Mouse (Mus musculus): ENCODE results near the gene Wfdc17.

DNA sequence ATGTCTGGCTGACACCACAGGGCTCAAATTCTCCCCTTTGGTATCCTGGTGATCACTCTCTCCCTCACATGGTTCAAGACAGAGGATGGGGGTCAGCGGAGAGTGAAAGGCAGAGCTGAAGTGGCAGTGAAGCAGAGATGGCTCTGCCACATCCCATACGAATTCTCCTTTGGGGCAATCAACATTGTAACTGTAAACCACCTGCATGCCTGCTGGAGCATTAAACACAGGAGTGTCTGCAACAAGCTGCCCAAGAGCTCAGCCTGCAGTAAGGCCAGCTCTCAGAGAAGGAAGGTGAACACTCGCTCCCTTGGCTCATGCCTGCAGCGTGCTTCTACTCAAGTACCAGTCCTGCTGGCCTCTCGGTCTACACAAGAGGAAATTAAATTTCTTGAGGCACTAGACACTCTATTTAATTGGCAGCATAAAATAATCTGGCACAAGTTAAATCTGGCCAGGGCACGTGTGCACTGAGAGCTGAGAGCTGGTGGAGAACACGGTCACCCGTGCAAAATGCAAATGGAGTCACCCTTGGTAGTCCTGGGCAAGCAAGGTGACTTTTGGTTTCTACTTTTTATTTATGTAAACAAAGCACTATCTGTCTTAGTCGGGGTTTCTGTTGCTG lies 39.1 kb downstream of the Wfdc17 start:
- no peak for TF ChIP-seq CTCF (IDR thresholded peaks at IDR 0.05; ENCODE audit: extremely low read depth, insufficient read length, insufficient replicate concordance, low read depth, low read length)
- TF ChIP-seq POLR2A (IDR thresholded peaks at IDR 0.05; ENCODE audit: low read depth, low read length) = no peak
